Mouse (Mus musculus) urinary bladder, postnatal 25 days (tissue): ENCODE results near the gene Ndfip2.

ENCODE experiments used
- DNase-seq: peaks from one replicate; pipeline ENCODE4 v3.0.0; 2022; ENCODE audit warnings: low spot score

The Ndfip2 gene

DNA sequence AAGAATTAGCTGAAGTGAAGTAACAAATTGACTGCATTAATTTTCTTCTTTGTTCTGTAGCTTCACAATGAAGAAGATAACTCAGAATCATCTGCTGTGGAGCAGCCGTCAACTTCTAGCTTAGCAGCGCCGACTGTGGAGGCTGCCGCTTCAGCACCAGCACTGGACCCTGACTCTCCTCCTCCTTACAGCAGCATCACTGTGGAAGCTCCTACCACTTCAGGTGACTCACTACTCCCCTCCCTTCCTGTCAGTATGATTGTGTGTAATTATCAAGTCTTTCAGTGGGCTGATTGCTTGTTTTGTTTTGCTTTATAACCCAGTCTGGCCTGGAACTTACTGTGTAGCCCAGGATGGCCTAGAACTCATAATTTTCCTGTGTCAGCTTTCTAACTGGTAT lies 29.2 kb downstream of the Ndfip2 start:
- no peak for DNase-seq

DNA sequence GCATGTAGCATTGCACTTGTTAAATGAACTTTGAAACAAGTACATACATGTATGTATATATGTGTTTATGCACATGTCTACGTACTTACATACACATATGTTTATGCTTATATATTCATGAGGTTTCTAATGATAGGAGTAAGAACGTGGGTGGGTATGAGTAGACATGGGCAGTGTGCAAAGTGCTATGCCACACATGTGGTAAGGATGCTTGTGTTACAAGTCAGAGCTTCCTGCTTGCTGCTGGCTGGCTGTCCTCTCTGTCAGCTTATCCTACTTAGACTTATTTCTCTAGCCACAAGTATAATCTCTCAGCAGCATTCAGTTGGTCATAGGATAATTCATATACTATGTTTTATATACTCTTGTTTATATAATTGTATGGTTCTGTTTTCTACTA lies 29.6 kb downstream of the Ndfip2 start:
- DNase-seq: no peak

DNA sequence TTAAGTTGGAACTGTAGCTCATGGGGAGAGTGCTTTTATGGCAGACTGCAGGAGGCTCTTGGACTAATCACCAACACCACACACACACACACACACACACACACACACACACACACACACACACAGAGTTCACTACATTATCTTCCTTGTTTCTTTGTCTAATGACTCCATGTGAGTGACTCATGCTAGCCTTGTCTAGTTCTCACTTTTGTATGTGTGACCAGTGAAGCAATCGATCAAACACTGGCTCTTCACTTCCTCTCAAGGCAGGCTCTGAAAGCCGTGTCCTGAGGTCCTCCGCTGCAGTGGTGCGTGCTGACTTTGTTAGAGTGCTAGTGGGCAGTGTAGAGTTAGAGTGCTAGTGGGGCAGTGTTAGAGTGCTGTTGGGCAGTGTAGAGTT lies 30.2 kb downstream of the Ndfip2 start:
- no peak for DNase-seq

DNA sequence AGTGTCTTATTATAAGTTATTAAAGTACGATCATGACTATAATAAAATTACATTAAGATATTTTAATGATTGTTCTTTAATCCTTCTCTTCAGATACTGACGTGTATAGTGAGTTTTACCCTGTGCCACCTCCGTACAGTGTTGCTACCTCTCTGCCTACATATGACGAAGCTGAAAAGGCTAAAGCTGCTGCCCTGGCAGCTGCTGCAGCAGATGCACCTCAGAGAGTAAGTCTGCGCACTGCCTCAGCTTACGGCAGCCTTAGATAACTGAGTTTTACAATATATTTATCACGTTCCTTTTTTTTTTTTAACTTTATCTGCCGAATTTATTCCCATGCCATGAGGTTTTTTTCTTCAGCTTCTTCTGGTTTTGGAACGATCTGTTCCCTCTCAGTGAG lies 33.8 kb downstream of the Ndfip2 start:
- no peak for DNase-seq

DNA sequence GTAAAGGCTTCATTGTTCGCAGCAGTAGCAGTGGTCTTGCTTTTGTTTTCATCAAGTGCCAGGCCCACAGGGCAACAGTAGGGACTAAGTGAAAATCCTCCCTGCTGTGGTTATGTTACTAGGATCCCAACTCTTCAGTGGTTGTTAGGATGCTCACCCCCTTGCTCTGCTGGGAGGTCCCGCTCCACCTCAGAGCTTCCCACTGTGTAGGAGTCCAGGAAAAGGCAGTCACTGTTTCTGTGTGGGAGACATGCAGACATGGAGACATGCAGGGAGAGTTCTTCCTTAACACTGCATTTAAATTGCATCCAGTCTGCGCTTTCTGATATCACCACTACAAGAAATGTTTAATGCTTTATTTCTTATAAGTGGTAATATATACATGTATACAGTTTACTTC lies 35.4 kb downstream of the Ndfip2 start:
- no peak for DNase-seq

DNA sequence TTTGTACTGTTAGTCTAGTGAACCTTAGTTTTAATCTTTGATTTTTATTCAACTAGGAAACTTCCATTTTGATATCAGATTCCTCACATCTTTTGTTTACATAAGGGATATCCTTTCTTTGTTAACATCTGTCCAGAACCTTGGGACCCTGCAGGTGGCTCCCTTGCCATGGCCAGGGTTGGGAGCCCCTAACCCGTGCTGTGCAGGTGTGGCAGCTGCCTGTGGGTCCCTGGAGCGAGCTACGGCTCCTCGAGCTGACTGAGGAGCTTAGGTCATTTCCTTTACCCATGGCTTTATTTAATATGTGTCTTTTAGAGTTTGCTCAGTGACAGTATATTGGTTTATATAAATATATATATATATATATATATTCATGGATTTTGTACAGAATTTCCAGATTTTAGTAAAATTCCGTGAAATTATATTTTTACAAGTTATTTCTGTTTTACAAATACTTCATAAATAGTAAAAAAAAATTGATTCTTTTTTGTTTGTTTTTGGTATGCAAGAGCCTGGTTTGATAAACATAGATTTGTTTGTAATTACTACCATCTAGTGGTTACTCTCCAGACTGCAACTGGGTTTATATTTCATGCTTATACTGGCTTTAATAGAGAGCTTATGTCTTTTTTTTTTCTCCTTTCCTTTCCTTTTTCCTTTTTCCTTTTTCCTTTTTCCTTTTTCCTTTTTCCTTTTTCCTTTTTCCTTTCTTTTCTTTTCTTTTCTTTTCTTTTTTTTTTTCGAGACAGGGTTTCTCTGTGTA lies 37.6 kb downstream of the Ndfip2 start:
- DNase-seq: no peak

DNA sequence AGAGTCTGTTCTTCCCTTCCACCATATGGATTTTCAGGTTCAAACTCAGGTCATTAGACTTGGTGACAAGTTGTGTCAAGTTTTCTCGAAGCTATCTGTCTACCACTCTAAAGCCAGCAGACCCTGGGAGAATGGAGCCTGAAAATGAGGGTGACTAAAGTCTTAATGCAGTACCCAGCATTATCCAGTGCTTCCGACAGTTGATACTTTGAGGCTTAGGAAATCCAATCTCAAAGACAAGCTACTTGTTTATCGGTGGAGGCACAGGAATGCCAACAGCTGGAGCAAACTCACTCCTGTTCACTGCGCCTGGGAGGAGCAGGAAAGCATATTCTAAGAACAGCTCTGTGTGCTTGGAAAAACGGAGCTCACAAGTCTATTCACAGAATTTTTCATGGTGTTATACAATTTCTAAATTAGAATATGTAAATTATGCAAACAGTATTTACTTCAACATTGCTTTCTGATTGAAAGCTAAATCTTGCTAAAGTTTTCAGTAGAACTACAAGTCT lies 41.4 kb downstream of the Ndfip2 start:
- DNase-seq: no peak

DNA sequence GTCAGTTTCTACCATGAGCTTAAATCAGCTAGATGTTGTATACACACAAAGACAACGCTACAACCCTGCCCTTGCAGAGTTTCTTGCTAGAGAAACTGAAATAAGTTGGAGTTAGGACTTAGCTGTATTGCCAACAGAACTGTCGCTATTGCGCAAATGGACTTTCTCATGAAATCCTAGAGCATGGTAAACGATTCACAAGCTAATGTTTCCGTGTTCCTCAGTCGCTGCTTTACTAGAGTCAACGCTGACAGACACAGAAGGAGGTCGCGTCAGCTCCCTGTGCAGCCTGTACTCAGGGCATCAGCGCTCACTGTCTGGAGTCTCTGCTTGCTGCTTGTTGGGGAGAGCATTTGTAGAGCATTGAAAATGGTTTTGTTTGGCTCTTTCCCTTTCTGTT lies 42.2 kb downstream of the Ndfip2 start:
- DNase-seq: no peak

DNA sequence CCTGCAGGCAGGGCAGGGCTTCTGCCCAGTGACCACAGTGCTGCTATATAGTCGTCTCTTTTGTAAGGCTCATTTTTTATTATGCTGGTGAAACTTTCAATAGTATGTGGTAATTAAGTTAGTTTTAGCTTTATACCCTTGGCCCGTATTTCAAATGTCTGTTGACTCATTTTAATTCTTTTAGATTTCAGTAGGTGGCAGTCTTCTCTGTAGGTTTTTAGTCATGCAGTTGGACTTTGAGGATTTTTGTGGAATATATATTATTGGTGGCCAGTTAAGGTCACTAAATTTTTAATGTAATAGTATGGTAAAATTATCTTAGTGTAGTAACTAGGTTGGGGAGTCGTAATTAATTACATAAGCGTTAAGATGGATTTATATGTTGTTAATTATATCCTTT lies 44.3 kb downstream of the Ndfip2 start:
- DNase-seq: no peak

DNA sequence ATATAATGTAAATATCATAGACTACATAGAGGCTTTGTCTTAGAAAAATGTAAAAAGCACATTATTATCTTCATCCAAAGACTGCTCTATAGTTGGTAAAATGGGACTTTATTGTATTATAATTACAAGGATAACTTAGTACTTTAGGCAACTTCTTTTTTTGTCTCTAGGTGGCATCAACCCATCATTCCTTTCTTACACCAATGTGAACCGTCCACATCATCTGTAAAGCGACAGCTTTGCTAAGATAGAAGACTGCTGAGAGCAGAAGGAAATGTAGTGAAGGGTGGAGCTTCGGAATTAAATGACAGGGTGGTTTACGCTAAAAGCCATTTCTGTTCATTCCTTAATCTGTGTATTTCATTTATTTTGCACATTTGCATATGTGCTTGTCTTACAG lies 49.3 kb downstream of the Ndfip2 start:
- no peak for DNase-seq

DNA sequence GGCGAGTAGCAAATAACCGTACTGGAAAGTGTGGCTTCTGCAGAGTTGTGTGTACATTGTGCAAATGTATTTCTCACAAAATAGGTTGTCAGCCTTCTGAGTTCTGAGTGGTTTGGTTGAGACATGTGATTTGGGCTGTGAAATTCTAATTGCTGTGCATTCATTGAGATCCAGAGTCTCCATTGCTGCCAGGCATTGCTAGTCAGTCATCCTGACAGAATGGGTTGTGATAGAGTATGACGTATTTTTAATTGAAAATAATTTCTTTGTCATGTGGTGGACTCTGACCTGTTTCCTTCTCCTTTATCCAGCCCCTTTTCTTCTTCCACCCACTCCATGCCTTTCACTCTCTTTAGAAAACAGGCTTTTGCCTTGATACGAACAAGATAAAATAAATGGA lies 54.0 kb downstream of the Ndfip2 start:
- DNase-seq: no peak

DNA sequence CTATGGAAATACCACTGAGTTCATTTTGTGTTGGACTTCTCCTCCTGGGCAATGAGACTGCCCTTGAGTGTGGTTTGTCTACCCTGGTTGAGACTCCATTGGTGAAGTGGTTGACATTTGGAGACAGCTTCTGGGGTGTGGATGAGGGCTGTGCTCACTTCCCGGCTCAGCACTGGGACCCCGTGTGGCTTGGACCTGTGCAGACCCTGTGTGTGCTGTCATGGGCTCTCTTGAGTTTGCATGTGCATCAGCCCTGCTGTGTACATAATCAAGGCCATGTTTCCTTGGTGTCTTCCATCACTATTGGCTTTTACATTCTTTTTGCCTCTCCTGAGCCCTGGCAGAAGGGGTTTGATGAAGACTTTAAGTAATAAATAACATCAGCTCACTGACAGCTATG lies 54.6 kb downstream of the Ndfip2 start:
- no peak for DNase-seq

DNA sequence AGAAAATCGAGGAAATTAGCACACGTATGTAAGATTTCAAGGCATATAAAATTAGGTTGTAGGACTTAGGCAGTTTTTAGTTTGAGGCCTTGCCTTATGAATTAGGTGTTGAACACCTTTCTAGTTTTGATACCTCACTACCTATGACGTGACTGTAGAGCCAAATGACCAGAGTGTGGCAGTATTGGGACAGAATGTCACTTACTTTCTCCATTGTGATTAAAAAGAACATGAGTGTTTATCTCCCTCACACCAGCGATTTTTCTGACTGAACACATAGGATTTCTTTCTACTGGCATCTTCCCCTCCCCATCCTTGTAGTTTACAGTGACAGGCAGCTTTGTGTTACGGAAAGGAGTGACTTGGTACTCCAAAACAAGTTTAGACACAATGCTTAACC lies 55.5 kb downstream of the Ndfip2 start:
- no peak for DNase-seq

DNA sequence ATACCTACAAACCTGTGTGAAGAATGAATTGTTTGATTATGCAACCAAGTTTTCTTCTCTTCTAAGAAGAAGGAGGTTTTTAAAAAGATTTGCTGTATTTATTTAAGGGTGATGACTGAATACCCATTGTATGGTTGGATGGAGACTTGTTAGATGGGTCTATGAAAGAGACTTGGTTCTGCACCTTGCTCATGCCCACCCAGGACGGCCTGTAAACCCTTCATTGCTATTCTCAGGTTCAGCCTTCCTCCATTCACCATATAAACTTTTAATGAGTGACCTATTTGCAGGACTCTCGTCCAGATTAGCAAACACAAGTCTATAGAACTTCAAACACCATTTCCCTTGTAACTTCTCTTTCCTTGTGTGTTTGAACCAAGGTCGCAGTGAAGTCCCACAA lies 63.3 kb downstream of the Ndfip2 start:
- no peak for DNase-seq

DNA sequence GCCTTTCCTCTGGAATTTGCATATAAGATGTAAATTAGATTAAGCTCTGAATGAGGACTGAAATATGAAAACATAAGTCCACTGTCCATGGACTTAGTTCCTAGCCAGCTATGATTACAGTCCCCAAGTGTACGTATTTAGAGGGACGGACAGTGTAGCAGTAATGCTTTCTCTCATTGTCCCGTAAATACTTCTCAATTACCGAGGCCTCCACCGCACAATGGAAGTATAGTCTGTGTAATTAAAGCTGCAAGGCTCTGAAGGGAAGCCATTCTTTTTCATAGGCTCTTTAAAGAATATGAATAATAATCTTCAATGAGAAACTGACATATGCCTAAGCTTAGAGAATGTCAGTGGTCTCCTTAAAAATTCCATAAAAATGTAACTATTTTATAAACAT lies 64.5 kb downstream of the Ndfip2 start:
- no peak for DNase-seq

DNA sequence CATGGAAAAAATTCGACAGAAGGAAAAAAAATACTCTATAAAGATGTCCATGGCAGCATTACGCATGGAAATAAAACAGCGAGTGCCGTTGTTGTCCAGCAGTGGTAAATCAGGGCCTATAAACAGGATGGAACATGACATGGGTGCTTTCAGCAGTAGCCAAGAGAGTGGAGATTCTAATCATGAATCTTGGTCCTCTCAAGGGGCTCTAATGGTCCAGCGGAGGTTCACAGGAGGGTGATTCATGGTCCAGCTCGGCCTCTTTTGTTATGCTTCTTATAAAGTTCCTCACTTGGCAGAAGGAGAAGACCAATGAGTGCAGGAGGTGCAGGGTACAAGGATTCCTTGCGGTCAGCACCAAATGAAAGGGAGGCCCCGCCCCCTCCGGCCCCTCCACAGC lies 65.1 kb downstream of the Ndfip2 start:
- DNase-seq: no peak

DNA sequence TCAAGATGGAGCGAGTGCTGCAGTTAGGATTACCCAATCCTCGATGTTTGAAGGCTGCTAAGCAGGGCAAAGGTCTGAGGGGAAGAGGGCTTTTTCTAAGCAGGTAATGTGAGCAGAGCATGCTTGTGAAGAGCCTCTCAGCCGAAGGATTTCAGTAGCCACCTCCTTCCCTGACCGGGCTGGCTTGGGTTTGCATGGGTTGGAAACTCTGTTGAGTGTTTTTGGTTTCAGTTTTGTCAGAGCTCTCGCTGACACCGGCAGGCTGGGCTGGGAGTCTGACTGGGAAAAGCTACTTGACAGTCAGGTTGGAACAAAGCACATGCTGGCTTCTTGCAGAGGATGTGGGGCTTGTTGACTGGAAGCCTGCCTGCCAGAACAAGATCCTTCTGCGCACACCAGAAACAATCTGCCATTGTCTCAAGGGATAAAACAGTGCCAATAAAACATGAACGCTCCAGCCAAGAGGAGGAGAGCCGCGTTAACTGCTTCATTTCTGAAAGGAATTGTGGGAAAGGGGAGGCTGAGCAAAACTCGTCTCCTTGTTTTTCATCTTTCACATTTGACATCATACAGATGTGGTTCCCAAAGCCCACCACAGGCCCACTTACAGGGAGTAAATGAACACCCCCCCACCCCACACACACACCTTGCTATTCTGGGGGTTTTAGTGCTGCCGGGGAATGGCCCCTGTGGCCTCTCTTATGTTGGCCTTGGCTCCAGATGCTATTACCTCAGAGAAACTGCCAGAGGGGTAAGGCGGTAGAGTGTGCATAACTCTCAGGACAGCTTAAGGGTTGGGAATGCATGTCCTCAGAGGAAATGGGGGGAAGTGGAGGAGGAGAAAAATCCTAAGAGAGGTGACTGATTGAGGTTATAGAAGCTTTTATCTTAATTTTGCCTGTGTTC lies 70.3 kb downstream of the Ndfip2 start:
- DNase-seq: peak; percentile 55

DNA sequence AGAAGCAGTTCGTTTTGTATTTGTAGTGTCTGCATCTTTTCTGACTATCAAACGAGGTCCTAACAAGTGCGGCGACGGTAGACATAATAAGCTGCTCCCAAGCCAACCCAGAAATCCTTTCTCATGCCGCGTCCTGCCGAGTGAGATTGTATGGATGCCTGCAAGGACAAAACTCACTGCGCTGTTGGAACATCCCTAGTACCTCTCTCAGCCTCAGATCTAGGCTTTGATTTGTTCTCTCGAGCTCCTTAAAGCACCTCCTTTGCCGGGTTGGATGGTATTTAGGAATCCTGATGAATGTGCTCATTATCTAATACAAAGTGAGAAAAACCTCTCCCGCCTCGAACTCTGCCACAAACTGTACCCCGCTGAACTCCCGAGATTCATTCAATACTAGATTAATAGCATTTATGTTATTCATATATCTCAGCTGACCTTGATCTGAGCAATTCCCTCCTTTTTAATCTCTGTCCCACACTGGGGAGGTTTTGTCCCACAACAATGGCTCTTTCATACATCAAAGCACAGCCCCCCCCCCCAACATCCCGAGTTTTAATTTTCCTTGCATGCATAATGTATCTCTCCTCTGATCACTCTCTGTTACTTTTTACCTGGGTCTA lies 75.2 kb downstream of the Ndfip2 start:
- DNase-seq: no peak

DNA sequence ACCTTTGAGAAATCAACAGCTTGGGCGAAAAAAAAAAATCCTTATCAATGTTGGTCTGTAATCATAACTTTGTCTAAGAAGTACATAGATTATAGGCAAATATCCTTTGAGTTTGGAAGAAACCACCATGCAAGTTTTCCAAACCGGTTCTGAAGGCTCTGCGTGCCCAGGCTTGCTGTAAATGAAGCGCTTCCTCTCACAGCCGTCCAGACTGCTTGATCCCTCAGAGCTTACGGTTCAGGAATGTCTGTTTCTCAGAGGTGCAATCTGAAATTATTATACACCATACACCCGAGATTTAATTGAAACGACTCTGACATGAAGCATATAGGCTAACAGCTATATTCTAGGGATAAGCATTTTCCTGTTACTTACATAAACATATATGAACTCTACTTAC lies 83.4 kb downstream of the Ndfip2 start:
- peak; percentile 40 for DNase-seq

DNA sequence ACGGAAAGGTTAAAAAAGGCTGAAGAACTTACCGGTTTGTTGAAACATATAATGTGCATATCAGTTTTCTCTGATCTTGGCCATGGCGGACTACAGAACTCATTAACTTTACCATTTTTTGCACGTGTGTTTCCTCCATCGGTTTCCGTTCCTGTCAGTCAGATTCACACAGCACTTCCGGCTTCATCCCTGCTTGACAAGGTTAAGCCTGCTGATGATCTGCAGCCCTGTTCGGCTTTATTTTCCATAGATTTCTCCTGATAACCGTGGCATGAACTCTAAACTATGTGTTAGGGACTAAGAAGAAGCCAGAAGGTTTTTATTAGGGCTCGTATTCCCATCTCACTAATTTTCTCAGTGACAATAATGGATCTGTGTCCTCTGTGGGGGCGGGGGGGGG lies 95.7 kb downstream of the Ndfip2 start:
- DNase-seq: no peak
